Mouse (Mus musculus) heart, embryonic 12.5 days (tissue): ENCODE data around the gene Tepp. TPM values are rescaled to one million over a fixed set of nuclear protein-coding genes. Genes with fewer than 3 reads are reported as not detected.

Experiments
- ATAC-seq: fragments of 200-750 bp; cut with Nextera tagmentation; 2 replicates; pipeline ENCODE4 v1.8.0; 2017; ENCODE audit warnings: moderate TSS enrichment, moderate library complexity; ENCODE audit not compliant: insufficient number of reproducible peaks, low FRiP score
- H3K27ac ChIP-seq: fragments of 300-500 bp; sonication (generic); 2 replicates; pipeline ENCODE4 v1.5.1; 2016; ENCODE audit warnings: mild to moderate bottlenecking, moderate library complexity; ENCODE audit not compliant: poor library complexity, severe bottlenecking
- H3K27me3 ChIP-seq: fragments of 300-500 bp; sonication (generic); replicated peaks from 2 replicates; pipeline ENCODE4 v1.6.1; 2016; ENCODE audit warnings: mild to moderate bottlenecking, moderate library complexity
- H3K36me3 ChIP-seq: fragments of 300-500 bp; sonication (generic); 2 replicates; pipeline ENCODE4 v1.6.1; 2016; ENCODE audit warnings: mild to moderate bottlenecking, moderate library complexity
- H3K4me1 ChIP-seq: fragments of 300-500 bp; sonication (generic); replicated peaks from 2 replicates; pipeline ENCODE4 v1.6.1; 2016; ENCODE audit warnings: mild to moderate bottlenecking
- H3K4me2 ChIP-seq: fragments of 300-500 bp; sonication (generic); 2 replicates; pipeline ENCODE4 v1.6.1; 2016; ENCODE audit warnings: mild to moderate bottlenecking, moderate library complexity
- H3K4me3 ChIP-seq: fragments of 300-500 bp; sonication (generic); 2 replicates; pipeline ENCODE4 v1.5.1; 2016; ENCODE audit warnings: mild to moderate bottlenecking
- H3K9ac ChIP-seq: fragments of 300-500 bp; sonication (generic); 2 replicates; pipeline ENCODE4 v1.6.1; 2016; ENCODE audit warnings: mild to moderate bottlenecking, moderate library complexity
- H3K9me3 ChIP-seq: fragments of 300-500 bp; sonication (generic); replicated peaks from 2 replicates; pipeline ENCODE4 v1.6.1; 2016; ENCODE audit warnings: mild to moderate bottlenecking, moderate library complexity
- WGBS: fragments of 180-500 bp; shearing (Covaris S2); methylation state at CpG from one replicate; pipeline ENCODE4 v1.1.7; 2016; 5-methylcytosine and 5-hydroxymethylcytosine counted together
- polyA plus RNA-seq: library from polyadenylated mRNA; unstranded; fragments of >200 nt; fragmentation: Nextera tagmentation; extraction: Ambion mirVana; gene quantifications from 2 replicates; pipeline ENCODE4 v1.2.1, GENCODE M21; 2016

The Tepp gene
- polyA plus RNA-seq, 1 experiment from 2014 or later: not detected

DNA sequence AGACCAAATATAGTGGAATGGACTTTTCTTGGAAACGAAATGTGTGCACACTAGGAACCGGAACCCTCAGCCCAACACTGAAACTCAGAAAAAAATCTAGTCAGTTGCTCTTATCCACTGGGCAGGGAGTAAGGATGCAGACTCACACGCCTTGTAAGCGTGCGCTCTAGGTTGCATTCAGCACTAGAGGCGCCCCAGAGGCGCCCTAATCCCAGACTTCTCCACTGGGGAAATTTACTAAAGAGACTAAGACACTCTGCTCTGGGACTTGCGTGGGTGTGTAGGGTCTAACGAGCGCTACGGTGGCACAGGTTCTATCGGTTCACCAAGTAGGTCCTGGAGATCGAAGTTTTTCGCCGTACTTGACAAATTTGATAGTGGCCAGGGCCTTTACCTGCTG is 41.1 kb downstream of the Tepp start:
- Histone ChIP-seq H3K4me3 (peak overlapping the region; percentile 86), H3K9ac (peak overlapping the region; percentile 99), H3K4me2 (peak overlapping the region; percentile 83), H3K9me3 (no peaks in the 10 kb centered on the region), H3K27ac (peak overlapping the region; percentile 89), H3K36me3 (peaks cover 10% of the 10 kb centered on the region; the same call in 1 of the 2 replicates), H3K4me1 (peaks cover 62% of the 10 kb centered on the region), H3K27me3 (no peaks in the 10 kb centered on the region)
- WGBS: 4% methylated on average over 15 of the region's 15 CpGs
- ATAC-seq: no peak

DNA sequence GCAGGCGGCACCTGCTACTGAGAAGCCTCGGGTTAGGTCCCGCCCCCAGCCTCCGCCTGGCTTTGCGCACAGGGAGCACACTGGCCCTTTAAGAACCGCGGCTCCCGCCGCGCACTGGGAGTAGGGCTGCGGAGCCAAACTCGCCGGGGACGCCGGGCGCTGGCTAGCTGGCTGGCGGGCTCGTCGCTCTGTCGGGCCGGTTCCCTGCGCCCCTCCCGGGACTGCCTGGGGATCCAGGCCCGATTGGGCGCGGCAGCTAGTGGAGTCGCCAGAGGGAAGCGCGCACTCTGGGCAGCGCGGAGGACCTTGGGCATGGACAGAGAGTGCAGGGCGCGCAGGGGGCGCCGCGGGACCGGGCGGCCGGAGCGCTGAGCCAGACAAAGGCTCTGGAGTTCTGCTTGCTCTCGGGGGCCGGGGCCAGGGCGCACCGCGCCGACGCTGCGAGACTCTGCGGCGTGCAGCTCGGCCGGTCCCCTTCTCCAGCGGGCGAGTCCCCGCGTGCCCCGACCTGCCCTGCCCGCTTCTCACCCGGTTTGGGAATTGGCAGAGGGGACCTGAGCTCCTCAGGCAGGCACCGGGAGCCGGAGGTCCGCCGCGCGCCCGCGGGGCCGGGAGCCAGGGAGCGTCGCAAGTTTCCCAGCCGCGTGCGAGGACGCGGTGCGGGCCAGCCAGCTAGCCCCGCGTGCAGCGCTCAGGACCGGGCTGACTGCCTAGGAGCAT is 41.9 kb downstream of the Tepp start, which contains the start of gene Mmp15:
TSS of gene Mmp15 (plus strand) at position 118 of the 720 bp plus-strand sequence.
- under 1% methylated on average over 78 of the region's 80 CpGs for WGBS
- ATAC-seq: peak; percentile 77
- H3K9ac ChIP-seq: peak within 1 kb of the TSS; percentile 99
- no peaks in the 10 kb centered on the region for H3K27me3 ChIP-seq
- peak within 1 kb of the TSS; percentile 89 for H3K27ac ChIP-seq
- H3K9me3 ChIP-seq: no peaks in the 10 kb centered on the region
- H3K36me3 ChIP-seq: peaks cover 10% of the 10 kb centered on the region; the same call in 1 of the 2 replicates
- peak within 1 kb of the TSS; percentile 83 for H3K4me2 ChIP-seq
- peak within 1 kb of the TSS; percentile 86 for H3K4me3 ChIP-seq
- H3K4me1 ChIP-seq: peaks cover 65% of the 10 kb centered on the region

DNA sequence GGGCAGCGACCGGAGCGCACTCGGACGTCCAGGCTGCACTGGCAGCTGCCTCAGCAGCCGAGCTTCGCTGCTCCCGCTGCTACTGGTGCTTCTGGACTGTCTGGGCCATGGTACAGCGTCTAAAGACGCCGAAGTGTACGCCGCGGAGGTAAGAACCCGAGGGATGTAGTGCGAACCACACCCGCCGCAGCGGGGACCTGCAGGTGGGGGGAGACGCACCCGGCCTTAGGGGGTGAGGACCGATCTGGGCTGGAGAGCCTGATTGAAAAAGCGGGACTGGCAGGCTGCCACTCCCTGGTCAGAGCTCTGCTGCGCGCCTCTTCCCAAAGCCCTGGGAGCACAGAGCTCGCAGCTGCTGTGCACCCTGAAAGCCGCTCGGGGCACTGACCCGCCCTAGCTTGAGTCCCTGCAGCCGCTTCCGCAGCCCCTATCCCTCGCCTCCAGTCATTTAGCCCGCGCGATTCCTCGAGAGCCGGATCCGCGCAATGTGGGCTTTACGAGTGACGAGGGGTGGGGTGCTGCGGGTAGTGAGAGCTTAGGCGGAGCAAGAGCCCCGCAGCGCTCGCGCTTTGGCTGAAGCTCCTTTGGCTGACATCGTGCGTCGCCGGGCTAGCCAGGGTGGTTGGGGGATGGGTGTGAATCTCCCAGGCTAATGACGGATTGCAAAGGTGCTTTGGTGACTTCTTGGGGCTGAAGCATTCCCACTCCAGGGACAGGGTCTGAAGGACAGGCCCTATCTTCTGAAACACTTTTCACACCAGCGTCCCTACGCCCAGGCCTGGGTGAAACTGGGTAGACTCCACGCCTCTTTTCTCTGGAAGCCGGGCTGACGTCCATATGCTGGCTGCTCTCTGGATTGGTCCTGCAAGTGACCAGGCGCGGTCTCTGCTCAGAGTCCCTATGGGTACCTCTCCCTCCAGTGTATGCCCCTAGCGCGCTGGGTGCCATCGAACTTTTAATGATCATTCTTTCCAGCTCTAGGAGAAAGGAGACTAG is 42.8 kb downstream of the Tepp start:
- ATAC-seq: peak; percentile 35
- H3K9me3 ChIP-seq: no peaks in the 10 kb centered on the region
- 2% methylated on average over 62 of the region's 62 CpGs for WGBS

DNA sequence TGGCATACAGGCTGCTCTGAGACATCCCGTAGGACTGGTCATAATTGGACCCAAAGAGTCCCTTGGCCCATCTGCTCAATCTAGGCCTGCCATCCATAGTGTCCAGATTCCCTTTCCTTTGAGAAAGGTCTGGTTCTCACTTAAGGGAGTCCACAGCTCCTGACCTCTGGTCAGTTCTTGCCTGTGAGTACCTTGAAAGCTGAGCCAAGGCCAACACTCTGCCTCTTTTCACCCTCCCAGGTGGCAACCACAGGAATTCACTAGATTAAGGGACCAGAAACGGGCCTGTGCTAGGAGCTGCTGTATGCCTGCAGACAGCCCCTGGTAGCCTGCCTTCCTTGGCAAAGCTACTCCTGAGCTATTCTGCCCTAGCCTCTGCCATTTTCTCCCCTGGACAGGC is 44.2 kb downstream of the Tepp start:
- peak overlapping the region; percentile 99 for H3K9ac ChIP-seq
- ATAC-seq: no peak
- H3K27ac ChIP-seq: peak overlapping the region; percentile 89
- 64% methylated on average over 2 of the region's 2 CpGs for WGBS
- peak overlapping the region; percentile 83 for H3K4me2 ChIP-seq
- H3K4me1 ChIP-seq: peaks cover 71% of the 10 kb centered on the region
- H3K9me3 ChIP-seq: no peaks in the 10 kb centered on the region
- peak overlapping the region; percentile 86 for H3K4me3 ChIP-seq
- H3K36me3 ChIP-seq: peaks cover 10% of the 10 kb centered on the region; the same call in 1 of the 2 replicates
- no peaks in the 10 kb centered on the region for H3K27me3 ChIP-seq

More for the DNA sequence above, 42.8 kb downstream of the Tepp start:
- peaks cover 10% of the 10 kb centered on the region; the same call in 1 of the 2 replicates for H3K36me3 ChIP-seq
- H3K4me2 ChIP-seq: peak overlapping the region; percentile 83
- H3K4me3 ChIP-seq: peak overlapping the region; percentile 86
- H3K27ac ChIP-seq: peak overlapping the region; percentile 89
- peaks cover 71% of the 10 kb centered on the region for H3K4me1 ChIP-seq
- H3K27me3 ChIP-seq: no peaks in the 10 kb centered on the region
- peak overlapping the region; percentile 99 for H3K9ac ChIP-seq

DNA sequence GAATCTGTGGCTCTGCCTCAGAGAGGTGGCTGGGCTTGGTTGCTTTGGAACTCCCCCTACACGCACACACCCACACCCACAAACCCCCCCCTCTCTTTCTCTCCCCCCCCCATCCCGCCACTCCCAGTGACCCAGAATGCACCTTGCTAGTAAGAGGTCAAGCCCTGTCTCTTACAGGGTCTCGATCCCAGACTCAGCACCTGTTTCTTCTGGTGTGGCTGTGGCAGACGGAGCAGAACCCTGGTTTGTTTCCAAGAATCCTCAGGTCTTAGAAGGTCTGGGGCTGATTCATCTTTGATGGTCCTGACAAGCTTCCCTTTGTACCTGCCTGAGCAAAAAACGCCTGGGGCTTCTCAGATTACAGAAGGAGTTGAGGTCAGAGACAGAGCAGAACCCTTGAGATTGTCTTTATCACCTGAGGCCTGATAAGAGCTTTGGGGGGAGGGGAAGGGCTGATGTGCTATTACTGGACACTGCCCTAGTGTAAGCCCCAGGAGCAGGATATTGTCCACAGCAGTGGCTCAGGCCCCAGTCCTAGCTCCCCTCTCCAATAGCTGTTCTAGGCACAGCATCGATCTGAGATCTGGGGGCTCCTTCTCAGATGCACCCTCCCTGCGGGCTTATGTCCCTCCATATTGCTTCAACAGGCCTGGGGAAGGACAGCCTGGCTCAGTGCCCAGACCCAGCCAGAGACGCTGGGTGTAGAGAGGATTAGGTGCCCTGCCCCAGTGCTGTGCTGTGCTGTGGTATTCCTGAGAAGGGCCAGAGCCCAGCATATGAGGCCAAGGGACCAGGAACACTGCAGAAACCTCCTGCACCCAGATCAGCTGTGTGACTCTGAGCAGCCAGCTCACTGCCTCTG is 48.4 kb downstream of the Tepp start:
- peak overlapping the region; percentile 2 for H3K4me3 ChIP-seq
- peak overlapping the region; percentile 97 for H3K27ac ChIP-seq
- H3K9ac ChIP-seq: peak overlapping the region; percentile 67
- peaks cover 95% of the 10 kb centered on the region for H3K4me1 ChIP-seq
- no peaks in the 10 kb centered on the region for H3K9me3 ChIP-seq
- peaks cover 10% of the 10 kb centered on the region; the same call in 1 of the 2 replicates for H3K36me3 ChIP-seq
- H3K27me3 ChIP-seq: no peaks in the 10 kb centered on the region
- H3K4me2 ChIP-seq: peak overlapping the region; percentile 58
- 15% methylated on average over 7 of the region's 8 CpGs for WGBS
- peak; percentile 35; the same call in 1 of the 2 replicates for ATAC-seq

DNA sequence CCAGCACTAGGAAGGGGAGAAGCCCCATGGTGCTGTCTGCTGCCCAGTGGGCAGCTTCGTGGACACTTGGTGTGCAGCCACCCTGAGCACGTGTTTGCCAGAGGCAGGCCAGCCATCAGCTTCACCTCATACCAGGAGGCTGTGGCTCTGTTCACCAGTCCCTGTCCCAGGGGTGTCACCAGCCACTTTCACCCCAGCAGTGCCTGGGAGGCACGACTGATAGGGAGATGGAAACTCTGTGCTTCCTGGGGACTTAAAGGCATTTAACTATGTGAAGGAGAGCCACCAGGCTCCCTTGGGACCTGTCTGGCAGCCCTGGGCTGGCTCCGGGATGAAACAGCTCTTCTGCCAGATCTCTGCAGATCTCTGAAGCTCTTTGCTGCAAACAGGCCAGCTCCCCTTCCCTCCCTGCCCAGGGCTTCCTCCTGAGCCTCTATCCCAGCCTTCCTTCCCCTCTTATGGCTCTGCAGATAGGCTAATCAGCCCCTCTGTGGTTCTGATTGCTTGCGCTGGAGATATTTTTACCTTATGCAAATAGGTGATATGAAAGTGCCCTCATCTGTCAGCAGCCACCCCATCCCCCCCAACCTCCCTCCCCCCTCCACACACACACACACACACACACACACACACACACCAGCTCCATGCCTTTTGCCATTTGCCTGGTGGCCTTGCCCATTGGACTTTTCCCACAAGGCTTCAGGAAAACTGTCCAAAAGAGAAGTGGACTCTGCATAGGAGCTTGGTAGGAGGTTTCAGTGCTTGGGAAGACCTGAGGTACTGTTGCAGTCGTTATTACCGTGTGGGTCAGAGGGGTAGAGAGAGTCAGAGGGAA is 50.0 kb downstream of the Tepp start:
- H3K4me2 ChIP-seq: peak overlapping the region; percentile 58
- ATAC-seq: peak; percentile 40

DNA sequence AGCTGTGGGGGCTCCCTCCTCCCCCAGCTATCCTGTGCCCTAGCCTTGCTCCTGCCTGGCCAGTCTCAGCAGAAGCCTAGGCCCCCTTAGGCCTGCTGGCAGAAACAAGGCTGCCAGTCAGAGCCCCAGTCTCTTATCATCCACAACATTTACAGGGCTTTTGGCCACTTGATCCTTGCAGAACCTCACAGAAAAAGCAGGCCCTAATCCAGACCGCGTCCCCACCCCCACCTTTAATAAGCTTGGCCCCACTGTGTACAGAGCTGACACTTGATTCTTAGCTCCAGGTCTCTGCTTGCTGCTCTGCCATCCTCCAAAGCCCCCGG is 50.6 kb downstream of the Tepp start:
- Histone ChIP-seq H3K4me2 (peak overlapping the region; percentile 58), H3K9ac (peak overlapping the region; percentile 61), H3K4me1 (peaks cover 85% of the 10 kb centered on the region), H3K9me3 (no peaks in the 10 kb centered on the region), H3K36me3 (peaks cover 2% of the 10 kb centered on the region; the same call in 1 of the 2 replicates), H3K4me3 (peak overlapping the region; percentile 7; the same call in 1 of the 2 replicates), H3K27ac (peak overlapping the region; percentile 97), H3K27me3 (no peaks in the 10 kb centered on the region)
- no peak for ATAC-seq
- 39% methylated on average over 3 of the region's 3 CpGs for WGBS

More for the DNA sequence above, 50.0 kb downstream of the Tepp start:
- Histone ChIP-seq H3K27ac (peak overlapping the region; percentile 97), H3K36me3 (peaks cover 2% of the 10 kb centered on the region; the same call in 1 of the 2 replicates), H3K4me3 (peak overlapping the region; percentile 21), H3K9me3 (no peaks in the 10 kb centered on the region), H3K9ac (peak overlapping the region; percentile 67), H3K27me3 (no peaks in the 10 kb centered on the region), H3K4me1 (peaks cover 87% of the 10 kb centered on the region)
- 8% methylated on average over 7 of the region's 7 CpGs for WGBS

DNA sequence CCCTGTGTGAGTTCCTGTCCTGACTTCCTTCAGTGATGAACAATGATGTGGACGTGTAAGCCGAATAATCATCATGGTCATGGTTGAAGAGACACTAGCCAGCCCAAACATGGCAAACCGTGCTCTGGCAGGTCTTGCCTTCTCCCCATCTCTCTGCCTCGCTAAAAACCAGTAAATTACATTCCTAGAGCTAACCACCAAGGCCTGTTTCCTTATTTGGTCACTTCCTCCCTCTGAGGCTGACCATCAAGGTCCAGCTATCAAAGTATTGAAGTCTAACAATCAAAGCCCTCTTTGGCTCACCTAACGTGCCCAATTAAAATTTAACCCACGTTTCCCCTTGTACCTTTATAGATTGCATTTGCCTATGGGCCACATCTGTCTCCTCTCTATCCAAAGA is 51.9 kb downstream of the Tepp start:
- Histone ChIP-seq H3K27ac (peak overlapping the region; percentile 97; the same call in 1 of the 2 replicates), H3K27me3 (no peaks in the 10 kb centered on the region), H3K9me3 (no peaks in the 10 kb centered on the region), H3K36me3 (peaks cover 14% of the 10 kb centered on the region), H3K4me2 (no peak overlapping the region), H3K9ac (no peak overlapping the region), H3K4me1 (peaks cover 85% of the 10 kb centered on the region), H3K4me3 (no peak overlapping the region)
- 56% methylated on average over 6 of the region's 6 CpGs for WGBS
- no peak for ATAC-seq

DNA sequence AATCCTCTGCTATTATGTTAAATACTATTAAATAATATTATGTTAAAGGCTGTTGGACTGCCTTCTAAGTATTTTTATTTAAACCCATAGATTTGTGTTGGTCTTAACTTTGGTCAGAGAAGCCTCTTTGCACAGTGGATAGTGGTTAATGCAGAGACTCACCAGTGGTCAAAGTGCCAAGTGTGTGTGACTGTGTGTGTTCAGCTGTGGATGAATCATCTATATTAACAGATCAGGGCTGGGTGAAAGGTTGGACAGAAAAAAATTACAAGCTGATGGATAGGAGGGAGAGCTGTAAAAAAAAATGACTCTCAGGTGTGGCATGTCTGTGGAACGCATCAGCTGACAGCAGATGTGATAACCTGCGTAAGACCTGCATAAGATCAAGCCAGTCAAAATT is 53.5 kb downstream of the Tepp start:
- no peak for ATAC-seq
- Histone ChIP-seq H3K36me3 (peaks cover 30% of the 10 kb centered on the region), H3K27ac (no peak overlapping the region), H3K9me3 (no peaks in the 10 kb centered on the region), H3K27me3 (no peaks in the 10 kb centered on the region), H3K4me1 (peaks cover 80% of the 10 kb centered on the region), H3K4me2 (no peak overlapping the region), H3K9ac (no peak overlapping the region), H3K4me3 (no peak overlapping the region)
- 87% methylated on average over 2 of the region's 2 CpGs for WGBS
